Mouse (Mus musculus) hindbrain, embryonic 10.5 days (tissue): ENCODE results near the gene Bco1. TPM values are rescaled to one million over a fixed set of nuclear protein-coding genes. Genes with fewer than 3 reads are reported as not detected.

Experiments used
- DNase-seq: peaks from one replicate; pipeline ENCODE4 v3.0.0-alpha.2; 2017; ENCODE audit warnings: low spot score
- H3K27ac ChIP-seq: fragments of 300-500 bp; sonication (generic); 2 replicates; pipeline ENCODE4 v1.5.1; 2016; ENCODE audit warnings: mild to moderate bottlenecking, moderate library complexity
- H3K27me3 ChIP-seq: fragments of 300-500 bp; sonication (generic); 2 replicates; pipeline ENCODE4 v1.6.1; 2016; ENCODE audit warnings: mild to moderate bottlenecking; ENCODE audit not compliant: poor library complexity, insufficient read depth, severe bottlenecking
- H3K36me3 ChIP-seq: fragments of 300-500 bp; sonication (generic); 2 replicates; pipeline ENCODE4 v1.6.1; 2016; ENCODE audit warnings: mild to moderate bottlenecking, moderate library complexity
- H3K4me1 ChIP-seq: fragments of 300-500 bp; sonication (generic); replicated peaks from 2 replicates; pipeline ENCODE4 v1.6.1; 2016; ENCODE audit warnings: mild to moderate bottlenecking
- H3K4me3 ChIP-seq: fragments of 300-500 bp; sonication (generic); 2 replicates; pipeline ENCODE4 v1.5.1; 2016; ENCODE audit warnings: mild to moderate bottlenecking, moderate library complexity
- H3K9me3 ChIP-seq: fragments of 300-500 bp; sonication (generic); 2 replicates; pipeline ENCODE4 v1.6.1; 2016; ENCODE audit warnings: mild to moderate bottlenecking, moderate library complexity
- WGBS: fragments of 180-500 bp; shearing (Covaris S2); methylation state at CpG from one replicate; pipeline ENCODE4 v1.1.7; 2016; 5-methylcytosine and 5-hydroxymethylcytosine counted together
- polyA plus RNA-seq: library from polyadenylated mRNA; unstranded; fragments of >200 nt; fragmentation: Nextera tagmentation; extraction: Ambion mirVana; gene quantifications from 2 replicates; pipeline ENCODE4 v1.2.1, GENCODE M21; 2016

Bco1 gene
- polyA plus RNA-seq = 0.21 and 0.22 TPM in 2 replicates

DNA sequence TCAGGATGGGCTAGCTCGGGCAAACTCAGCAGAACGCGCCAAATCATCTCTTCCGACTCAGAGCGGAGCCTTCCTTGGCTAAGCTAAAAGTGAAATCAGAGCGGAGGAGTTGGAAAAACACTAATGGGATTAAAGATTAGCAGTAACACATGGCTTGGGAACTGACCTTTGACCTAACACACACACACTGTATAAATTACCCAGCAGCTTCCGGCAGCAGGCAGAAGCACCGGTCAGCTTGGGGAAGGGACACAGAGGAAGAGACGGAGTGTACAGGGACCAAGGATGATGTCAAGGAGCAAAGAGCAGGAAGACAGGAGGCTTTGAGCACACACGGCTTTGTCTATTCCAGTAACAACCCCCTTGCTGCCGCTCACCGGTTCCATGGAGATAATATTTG is at the start of gene Bco1:
Gene Bco1, plus strand, starts transcription at position 208 of the 400 bp plus-strand sequence.
- Histone ChIP-seq H3K4me1 (peaks cover 19% of the 10 kb centered on the region), H3K9me3 (no peaks in the 10 kb centered on the region), H3K4me3 (no peak within 1 kb of the TSS), H3K36me3 (no peaks in the 10 kb centered on the region), H3K27me3 (no peaks in the 10 kb centered on the region), H3K27ac (0 out of 2 replicates have a peak within 1 kb of the TSS, but pooled peaks have one; percentile 23)
- no peak for DNase-seq
- WGBS = 74% methylated on average over 12 of the region's 12 CpGs

GRCm38 (mm10) chr8:117049444-117049843 is 46.2 kb upstream of the Bco1 start:
- Histone ChIP-seq H3K36me3 (no peaks in the 10 kb centered on the region), H3K27ac (no peak overlapping the region), H3K4me1 (no peaks in the 10 kb centered on the region), H3K4me3 (no peak overlapping the region), H3K9me3 (no peaks in the 10 kb centered on the region), H3K27me3 (no peaks in the 10 kb centered on the region)
- WGBS = 69% methylated on average over 7 of the region's 7 CpGs
- DNase-seq = no peak

GRCm38 (mm10) chr8:117050763-117051162 is 44.9 kb upstream of the Bco1 start:
- Histone ChIP-seq H3K4me1 (no peaks in the 10 kb centered on the region), H3K4me3 (no peak overlapping the region), H3K36me3 (no peaks in the 10 kb centered on the region), H3K9me3 (no peaks in the 10 kb centered on the region), H3K27me3 (no peaks in the 10 kb centered on the region), H3K27ac (no peak overlapping the region)
- no peak for DNase-seq
- WGBS = 87% methylated on average over 9 of the region's 9 CpGs

DNA sequence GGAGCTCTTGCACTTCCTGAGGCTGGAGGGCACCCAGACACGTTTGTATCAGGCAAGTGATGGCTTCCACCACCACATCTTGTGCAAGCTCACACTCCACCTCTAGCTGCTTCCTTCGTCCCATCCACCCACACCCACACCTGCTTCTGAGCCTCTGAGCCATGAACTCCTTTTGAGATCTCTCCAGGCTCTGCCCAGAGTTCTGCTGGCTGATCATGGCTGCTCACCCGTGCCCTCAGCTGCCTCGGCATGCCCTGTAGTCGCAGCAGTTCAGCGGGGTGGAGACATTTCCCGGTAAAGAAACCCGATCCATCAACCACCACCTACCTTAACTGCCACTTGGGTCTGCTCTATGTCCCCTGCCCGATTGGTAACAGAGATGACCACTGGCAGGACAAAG is 44.3 kb upstream of the Bco1 start:
- H3K27me3 ChIP-seq = no peaks in the 10 kb centered on the region
- H3K36me3 ChIP-seq = no peaks in the 10 kb centered on the region
- DNase-seq = no peak
- 69% methylated on average over 9 of the region's 9 CpGs for WGBS
- no peak overlapping the region for H3K27ac ChIP-seq
- H3K9me3 ChIP-seq = no peaks in the 10 kb centered on the region
- H3K4me1 ChIP-seq = 0 out of 2 replicates have a peak, but pooled peaks cover 4% of the 10 kb centered on the region
- H3K4me3 ChIP-seq = no peak overlapping the region

DNA sequence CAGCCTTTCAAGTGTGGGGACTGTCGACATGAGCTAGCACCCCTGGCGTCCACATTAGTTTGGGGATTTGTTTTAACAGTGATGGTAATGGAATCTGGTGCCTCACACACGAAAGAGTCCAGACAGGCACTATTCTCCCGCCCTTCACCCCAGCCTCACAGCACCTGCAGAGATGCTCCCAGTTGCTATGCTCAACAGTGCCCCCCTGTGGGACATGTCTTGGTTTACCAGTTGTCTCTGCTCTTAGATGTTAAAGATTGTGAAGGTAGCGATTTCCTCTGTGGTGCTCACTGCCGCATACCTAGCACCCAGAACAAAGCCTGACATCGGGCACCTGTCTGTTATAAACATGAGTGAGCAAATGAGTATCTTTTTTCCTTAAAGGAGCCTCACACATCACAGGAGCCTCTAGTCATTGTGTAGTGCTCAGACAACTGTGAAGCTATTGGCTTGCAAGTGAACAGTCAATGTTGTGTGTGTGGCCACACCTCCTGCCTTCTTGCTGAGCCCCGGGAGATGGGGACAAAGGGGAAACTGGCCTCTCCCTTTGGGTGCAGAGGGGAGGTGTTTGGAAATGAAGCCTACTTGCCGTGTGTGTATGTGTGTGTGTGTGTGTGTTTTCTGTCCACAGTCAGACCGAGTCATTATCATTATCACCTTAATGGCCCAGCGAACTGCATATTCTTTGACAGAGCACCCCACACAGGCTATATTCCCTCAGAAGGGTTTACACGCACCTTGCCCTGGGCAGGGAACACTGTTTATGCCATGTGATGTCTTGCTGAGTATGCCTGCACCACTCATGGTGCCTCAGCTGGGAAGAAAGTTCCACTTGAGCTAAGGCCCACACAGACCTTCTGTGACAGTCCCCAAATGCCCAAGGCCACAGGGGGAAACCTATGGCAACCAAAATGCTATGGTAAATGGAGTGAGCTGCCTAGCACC is 42.2 kb upstream of the Bco1 start:
- no peaks in the 10 kb centered on the region for H3K36me3 ChIP-seq
- no peak overlapping the region for H3K27ac ChIP-seq
- no peaks in the 10 kb centered on the region for H3K9me3 ChIP-seq
- H3K27me3 ChIP-seq = no peaks in the 10 kb centered on the region
- DNase-seq = no peak
- H3K4me1 ChIP-seq = 0 out of 2 replicates have a peak, but pooled peaks cover 9% of the 10 kb centered on the region
- no peak overlapping the region for H3K4me3 ChIP-seq
- 73% methylated on average over 12 of the region's 12 CpGs for WGBS

GRCm38 (mm10) chr8:117054146-117054545 is 41.5 kb upstream of the Bco1 start:
- H3K36me3 ChIP-seq = no peaks in the 10 kb centered on the region
- 69% methylated on average over 3 of the region's 3 CpGs for WGBS
- H3K4me3 ChIP-seq = no peak overlapping the region
- no peak overlapping the region for H3K27ac ChIP-seq
- H3K27me3 ChIP-seq = no peaks in the 10 kb centered on the region
- H3K9me3 ChIP-seq = no peaks in the 10 kb centered on the region
- 0 out of 2 replicates have a peak, but pooled peaks cover 9% of the 10 kb centered on the region for H3K4me1 ChIP-seq
- DNase-seq = no peak

DNA sequence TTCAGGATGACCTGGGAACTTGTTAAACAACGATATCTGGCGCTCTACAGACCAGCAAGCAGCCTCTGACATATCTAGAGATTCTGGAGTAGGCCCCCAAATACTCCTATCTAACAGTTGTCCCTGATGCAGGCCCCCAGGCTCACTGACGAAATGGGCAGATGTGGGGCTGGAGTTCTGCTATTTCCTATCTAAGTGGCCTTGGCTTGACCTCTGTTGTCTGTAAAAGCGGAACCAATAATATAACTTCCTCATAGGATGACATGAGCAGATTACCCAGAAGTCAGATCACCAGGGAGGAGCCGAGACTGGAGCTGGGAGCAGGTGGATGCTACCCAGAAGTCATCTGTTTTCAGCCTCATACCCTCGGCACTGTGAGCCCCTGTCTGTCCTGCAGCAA is 40.6 kb upstream of the Bco1 start:
- 81% methylated on average over 6 of the region's 6 CpGs for WGBS
- Histone ChIP-seq H3K4me3 (no peak overlapping the region), H3K27ac (no peak overlapping the region), H3K4me1 (0 out of 2 replicates have a peak, but pooled peaks cover 9% of the 10 kb centered on the region), H3K9me3 (no peaks in the 10 kb centered on the region), H3K36me3 (no peaks in the 10 kb centered on the region), H3K27me3 (no peaks in the 10 kb centered on the region)
- no peak for DNase-seq

GRCm38 (mm10) chr8:117059021-117059420 is 36.6 kb upstream of the Bco1 start:
- DNase-seq = no peak
- Histone ChIP-seq H3K27me3 (no peaks in the 10 kb centered on the region), H3K36me3 (no peaks in the 10 kb centered on the region), H3K9me3 (peaks cover 5% of the 10 kb centered on the region; the same call in 1 of the 2 replicates), H3K4me1 (peaks cover 14% of the 10 kb centered on the region), H3K4me3 (no peak overlapping the region), H3K27ac (no peak overlapping the region)
- 68% methylated on average over 7 of the region's 7 CpGs for WGBS

GRCm38 (mm10) chr8:117060306-117060705 is 35.3 kb upstream of the Bco1 start:
- H3K27ac ChIP-seq = no peak overlapping the region
- WGBS = 77% methylated on average over 13 of the region's 13 CpGs
- no peak for DNase-seq

DNA sequence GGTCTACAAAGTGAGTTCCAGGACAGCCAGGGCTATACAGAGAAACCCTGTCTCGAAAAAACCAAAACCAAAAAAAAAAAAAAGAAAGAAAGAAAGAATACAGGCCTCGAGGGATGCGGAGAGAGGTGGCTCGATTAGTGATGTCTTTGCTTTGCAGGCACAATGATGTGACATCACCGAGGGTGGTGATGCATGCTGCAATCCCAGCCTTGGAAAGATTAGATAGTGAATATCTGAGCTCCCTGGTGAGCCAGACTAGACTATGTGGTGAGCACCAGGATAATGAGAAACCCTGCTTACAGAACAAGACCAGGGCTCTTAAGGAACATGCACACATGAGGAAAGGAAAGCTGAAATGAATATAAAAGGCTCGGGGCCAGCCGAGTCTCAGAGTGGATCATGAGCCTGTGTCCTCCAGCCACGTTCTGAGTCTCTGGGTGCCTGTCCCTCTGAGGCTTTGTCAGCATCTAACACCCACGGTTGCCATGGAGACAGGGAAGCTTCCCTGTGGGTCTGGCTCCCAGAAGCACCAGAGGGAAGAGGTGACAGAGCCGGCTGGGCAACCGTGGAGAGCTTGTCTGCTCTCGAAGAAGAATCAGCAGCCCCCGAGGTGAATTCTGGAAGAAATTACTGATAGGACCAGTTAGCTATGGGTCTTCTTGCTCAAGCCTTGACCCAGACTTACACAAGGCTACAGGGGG is 34.3 kb upstream of the Bco1 start:
- H3K36me3 ChIP-seq = no peaks in the 10 kb centered on the region
- H3K9me3 ChIP-seq = peaks cover 5% of the 10 kb centered on the region; the same call in 1 of the 2 replicates
- peak; percentile 15 for DNase-seq
- WGBS = 61% methylated on average over 13 of the region's 13 CpGs
- peaks cover 10% of the 10 kb centered on the region for H3K4me1 ChIP-seq
- H3K27me3 ChIP-seq = no peaks in the 10 kb centered on the region
- H3K27ac ChIP-seq = no peak overlapping the region
- no peak overlapping the region for H3K4me3 ChIP-seq

More at GRCm38 (mm10) chr8:117060306-117060705, 35.3 kb upstream of the Bco1 start:
- peaks cover 5% of the 10 kb centered on the region; the same call in 1 of the 2 replicates for H3K9me3 ChIP-seq
- H3K36me3 ChIP-seq = no peaks in the 10 kb centered on the region
- H3K4me1 ChIP-seq = peaks cover 14% of the 10 kb centered on the region
- H3K27me3 ChIP-seq = no peaks in the 10 kb centered on the region
- no peak overlapping the region for H3K4me3 ChIP-seq

DNA sequence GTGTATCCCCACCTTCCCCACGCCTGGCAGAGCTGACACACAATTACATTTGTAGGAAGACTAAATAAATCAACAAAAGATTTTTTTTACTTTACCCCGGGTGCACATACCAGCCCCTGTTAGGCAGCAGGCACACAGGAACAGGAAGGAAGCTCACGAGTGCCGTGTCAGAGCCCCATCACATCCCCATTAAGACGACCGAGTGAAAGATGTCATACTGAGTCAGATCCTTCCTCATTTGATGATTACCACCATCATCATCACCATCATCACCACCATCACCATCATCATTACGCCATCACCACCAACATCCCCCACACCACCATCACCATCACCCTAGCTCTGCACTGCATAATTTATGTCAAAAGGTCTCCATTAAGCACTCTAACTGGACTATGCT is 28.7 kb upstream of the Bco1 start:
- Histone ChIP-seq H3K9me3 (peaks cover 5% of the 10 kb centered on the region; the same call in 1 of the 2 replicates), H3K27ac (no peak overlapping the region), H3K4me1 (no peaks in the 10 kb centered on the region), H3K27me3 (no peaks in the 10 kb centered on the region), H3K4me3 (no peak overlapping the region), H3K36me3 (no peaks in the 10 kb centered on the region)
- no peak for DNase-seq
- 92% methylated on average over 7 of the region's 7 CpGs for WGBS

GRCm38 (mm10) chr8:117067396-117067795 is 28.3 kb upstream of the Bco1 start:
- H3K9me3 ChIP-seq = peaks cover 1% of the 10 kb centered on the region; the same call in 1 of the 2 replicates
- no peak for DNase-seq
- H3K27ac ChIP-seq = no peak overlapping the region
- 92% methylated on average over 11 of the region's 11 CpGs for WGBS
- no peak overlapping the region for H3K4me3 ChIP-seq
- H3K36me3 ChIP-seq = no peaks in the 10 kb centered on the region
- H3K27me3 ChIP-seq = no peaks in the 10 kb centered on the region
- no peaks in the 10 kb centered on the region for H3K4me1 ChIP-seq

- 76% methylated on average over 13 of the region's 13 CpGs for WGBS
- Histone ChIP-seq H3K27me3 (no peaks in the 10 kb centered on the region), H3K4me1 (no peaks in the 10 kb centered on the region), H3K9me3 (no peaks in the 10 kb centered on the region), H3K4me3 (no peak overlapping the region), H3K27ac (no peak overlapping the region), H3K36me3 (no peaks in the 10 kb centered on the region)
- DNase-seq = no peak
These were observed 27.4 kb upstream of the Bco1 start for GRCm38 (mm10) chr8:117068294-117068693.
